Mouse (Mus musculus) embryo, embryonic 10 days (tissue): ENCODE results near the gene Rhod.

Experiments
- DNase-seq: peaks from one replicate; pipeline ENCODE4 v3.0.0-alpha.2; 2015; ENCODE audit warnings: low spot score

The Rhod gene

GRCm38 (mm10) chr19:4450666-4451065 lies 11.4 kb upstream of the Rhod start:
- no peak for DNase-seq

DNA sequence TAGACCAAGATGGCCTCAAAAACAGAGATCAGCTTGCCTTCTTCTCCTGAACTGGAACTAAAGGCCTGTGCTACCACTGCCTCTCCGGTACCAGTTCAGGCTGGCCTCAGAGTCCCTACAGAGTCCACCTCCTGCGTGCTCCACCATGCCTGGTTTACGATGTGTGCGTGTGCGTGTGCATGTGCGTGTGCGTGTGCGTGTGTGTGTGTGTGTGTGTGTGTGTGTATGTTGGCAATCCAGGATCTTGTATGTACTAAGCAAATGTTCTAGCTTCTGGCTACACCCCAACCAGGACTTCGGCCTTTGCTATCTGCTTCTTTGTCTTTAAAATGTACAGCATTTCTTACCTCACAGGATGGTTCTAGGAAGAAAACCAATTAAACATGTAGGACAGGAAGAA lies 10.0 kb upstream of the Rhod start:
- no peak for DNase-seq

DNA sequence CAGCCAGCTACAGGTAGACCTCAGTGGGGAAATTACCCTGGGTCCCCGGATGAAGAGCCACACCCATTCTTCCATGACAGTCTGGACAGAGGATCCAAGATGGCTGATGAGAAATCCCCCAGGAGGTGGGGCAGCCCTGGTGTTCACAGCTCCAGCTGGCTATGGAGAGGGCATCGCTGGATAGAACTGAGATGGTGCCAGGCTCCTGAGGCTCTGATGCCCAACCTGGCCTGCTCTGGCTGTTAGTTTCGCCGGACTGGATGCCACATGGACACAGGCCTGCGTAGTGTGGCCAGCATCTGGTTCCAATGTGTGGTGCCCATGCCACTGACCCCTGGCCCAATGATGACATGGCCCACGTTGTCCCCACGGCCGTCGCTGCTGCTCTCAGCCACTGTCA lies 8.2 kb upstream of the Rhod start:
- no peak for DNase-seq

DNA sequence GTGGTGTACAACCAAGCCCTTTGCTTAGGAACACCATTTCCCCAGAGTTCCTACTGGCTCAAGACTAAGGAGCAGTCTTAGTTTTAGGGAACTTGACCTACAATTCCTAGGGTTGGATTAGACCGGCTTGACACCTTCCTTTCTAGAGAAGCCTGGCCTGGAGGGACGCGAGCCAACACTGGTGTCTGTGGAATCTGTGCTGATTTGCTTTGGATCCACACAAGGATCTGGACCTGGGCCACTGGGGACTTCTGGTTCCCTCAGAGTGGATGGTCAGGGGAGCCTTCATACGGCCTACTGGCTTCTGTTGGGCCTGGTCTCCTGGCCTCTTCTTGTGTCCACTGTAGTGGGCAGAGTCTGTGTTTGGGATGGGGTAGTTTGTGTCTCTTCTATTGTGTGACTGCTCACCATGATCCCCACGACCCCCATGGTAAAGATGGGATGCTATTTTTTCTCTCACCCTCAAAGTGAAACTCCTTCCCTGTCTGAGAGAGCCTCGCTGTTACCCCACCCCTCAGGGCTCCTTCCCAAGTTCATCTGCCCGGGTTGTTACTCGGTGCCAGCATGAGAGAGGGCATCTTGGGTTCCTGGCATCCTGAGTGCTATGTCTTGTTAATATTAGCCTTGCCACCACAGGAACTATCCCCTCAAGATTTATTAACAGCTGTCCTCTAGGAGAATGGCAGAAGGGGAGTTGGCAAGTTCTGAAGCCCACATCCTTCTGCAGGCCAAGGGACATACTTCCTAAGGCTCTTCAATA lies 7.6 kb upstream of the Rhod start:
- DNase-seq: no peak

- DNase-seq: peak; percentile 71
These were observed 3.2 kb upstream of the Rhod start for GRCm38 (mm10) chr19:4442408-4442807.

DNA sequence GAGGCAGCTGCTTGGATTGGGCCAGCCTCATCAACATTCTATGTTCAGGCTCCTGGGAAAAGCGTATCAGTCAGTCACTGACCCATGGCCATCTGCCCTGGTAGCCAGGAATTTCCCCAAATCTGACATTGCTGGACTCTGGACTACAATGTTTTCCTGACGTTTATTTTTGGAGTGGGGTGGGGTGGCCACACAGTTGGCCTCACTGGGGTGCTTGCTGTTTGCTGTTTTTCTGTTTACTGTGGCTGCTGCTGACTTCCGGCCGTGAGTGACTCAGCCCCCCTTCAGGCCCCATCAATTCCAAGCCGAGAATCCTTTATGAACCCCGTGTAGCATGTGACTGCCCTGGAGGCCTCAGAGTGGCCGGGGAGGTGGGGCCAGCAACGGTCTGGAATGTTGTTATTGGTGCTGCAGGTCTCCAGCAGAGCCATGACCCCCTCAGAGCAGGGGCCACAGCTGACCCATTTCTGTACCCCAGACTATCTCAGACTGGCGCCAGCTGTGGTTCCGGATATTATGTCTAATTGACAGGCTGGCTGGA lies 2.5 kb upstream of the Rhod start:
- DNase-seq: peak; percentile 60

GRCm38 (mm10) chr19:4441090-4441591 lies 1.9 kb upstream of the Rhod start:
- peak; percentile 75 for DNase-seq

GRCm38 (mm10) chr19:4440222-4440621 lies 990 bp upstream of the Rhod start:
- peak; percentile 70 for DNase-seq

DNA sequence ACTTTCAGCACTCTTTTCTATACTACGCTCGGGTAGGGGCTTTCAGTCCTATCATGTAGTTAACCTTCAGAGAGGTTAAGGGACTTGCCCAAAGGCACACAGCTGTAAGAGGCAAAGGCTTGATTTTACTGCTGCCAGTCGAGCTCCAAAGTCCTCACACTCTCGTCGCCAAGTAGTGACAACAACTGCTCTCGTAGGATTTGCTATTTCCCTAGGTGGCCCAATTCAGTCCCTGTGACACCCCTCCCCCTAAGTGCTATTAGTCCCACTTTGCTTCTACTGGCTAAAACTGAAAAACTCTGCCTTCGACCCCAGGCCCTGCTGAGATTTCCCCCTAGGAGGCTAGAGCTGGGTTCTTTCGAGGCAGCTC lies 456 bp downstream of the Rhod start:
- DNase-seq: peak; percentile 9

DNA sequence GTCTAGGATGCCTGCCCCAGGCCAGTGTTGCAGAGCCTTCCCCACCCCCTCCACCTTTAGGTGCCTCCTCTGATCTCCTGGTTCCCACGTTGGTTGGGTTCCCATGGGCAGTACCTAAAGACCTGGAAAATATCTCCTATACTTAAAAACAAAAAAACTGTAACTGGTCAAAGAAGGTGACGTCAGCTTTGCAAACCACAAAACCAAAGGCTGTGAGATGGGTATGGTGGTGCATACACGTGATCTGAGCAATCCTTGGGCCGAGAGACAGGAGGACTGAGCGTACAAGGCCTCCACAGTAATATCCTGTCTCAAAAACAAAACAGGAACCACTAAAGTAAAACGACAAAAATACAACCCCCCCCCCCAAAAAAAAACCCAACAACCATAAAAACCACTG lies 1.3 kb downstream of the Rhod start:
- no peak for DNase-seq

- no peak for DNase-seq
These were observed 3.0 kb downstream of the Rhod start for GRCm38 (mm10) chr19:4436254-4436653.

DNA sequence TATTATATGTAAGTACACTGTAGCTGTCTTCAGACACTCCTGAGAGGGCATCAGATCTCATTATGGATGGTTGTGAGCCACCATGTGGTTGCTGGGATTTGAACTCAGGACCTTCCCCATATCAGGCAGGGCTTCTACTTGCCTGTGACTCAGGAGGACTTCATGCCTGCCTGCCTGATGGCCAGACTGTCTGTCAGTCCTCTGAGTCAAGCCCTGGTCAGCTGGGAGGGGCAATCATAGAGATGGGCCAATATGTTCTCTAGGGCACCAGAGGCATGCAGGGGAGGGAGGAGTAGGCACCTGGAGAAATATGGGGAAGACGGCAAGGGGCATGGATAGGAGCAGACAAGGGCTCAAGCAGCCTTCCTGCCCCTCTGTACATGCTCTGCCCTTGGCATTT lies 4.2 kb downstream of the Rhod start:
- no peak for DNase-seq

DNA sequence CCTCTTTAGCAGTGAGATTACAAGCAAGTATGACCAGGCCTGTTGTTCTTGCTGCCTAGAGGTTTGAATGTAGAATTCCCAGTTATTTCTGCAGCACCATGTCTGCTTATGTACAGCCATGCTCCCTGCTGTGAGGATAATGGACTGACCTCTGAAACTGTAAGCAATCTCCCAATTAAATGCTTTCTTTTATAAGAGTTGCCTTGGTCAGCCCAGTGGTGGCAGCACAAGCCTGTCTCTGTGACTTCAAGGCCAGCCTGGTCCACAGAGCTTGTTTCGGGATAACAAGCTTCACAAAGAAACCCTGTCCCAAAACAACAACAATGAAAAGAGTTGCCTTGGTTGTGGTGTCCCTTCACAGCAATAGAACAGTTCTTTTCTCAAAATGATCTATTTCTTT lies 5.5 kb downstream of the Rhod start:
- no peak for DNase-seq

GRCm38 (mm10) chr19:4430091-4430620 lies 9.1 kb downstream of the Rhod start:
- DNase-seq: no peak

DNA sequence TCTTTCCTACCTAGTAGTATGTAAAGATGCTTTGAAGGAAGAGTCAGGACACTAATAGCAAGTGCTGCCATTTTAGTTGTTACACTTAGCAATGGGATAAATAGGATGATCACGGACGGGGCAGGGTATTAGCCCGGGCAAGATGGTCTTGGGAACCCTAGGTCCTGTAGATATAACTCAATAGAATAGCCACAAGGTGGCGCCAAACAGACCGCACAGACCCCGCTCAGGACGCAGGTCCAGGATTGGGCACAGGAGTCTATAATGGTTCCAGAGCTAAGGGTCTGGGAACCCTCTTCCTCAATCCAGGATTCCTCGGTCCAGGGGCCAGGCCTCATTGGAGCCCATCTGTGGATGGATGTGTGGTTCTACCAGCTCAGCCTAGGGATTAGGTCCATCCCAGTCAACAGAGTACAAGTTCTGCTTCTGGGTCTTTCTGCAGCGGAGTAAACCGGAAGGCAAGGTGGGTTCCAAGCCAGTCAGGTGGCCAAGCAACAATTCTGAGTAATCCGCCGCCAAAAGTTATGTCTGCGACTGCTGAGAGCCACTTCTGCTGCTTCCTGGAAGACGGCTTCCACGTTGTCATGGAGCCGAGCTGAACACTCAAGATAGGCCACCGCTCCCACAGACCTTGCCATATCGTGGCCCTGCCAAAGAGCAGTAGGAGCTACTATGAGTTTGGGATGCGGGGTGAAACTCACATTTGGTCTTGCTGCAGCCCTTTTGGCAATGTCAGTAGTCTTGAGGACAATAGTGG lies 13.4 kb downstream of the Rhod start:
- peak; percentile 68 for DNase-seq

- no peak for DNase-seq
These were observed 16.2 kb downstream of the Rhod start for GRCm38 (mm10) chr19:4423021-4423420.

DNA sequence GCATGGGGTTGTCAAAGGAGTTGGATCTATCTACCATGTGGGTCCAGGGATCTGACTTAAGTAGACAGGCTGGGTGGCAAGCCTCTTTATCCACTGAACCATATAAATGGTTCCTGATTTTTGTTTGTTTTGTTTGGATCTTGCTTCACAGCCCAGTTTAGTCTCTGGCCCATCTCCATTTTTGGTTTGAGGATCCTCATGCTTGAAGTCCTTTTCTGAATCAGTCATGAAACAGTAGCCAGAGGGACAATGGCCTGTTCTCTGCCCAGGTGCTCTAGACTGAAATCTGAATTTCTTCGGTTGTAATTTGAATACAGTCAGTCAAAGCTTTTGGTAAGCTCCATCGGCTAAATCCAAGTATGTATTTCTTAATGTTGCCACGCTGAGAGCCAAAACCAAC lies 16.7 kb downstream of the Rhod start:
- no peak for DNase-seq

GRCm38 (mm10) chr19:4420153-4420910 lies 18.9 kb downstream of the Rhod start:
- DNase-seq: no peak

GRCm38 (mm10) chr19:4419711-4420110 lies 19.5 kb downstream of the Rhod start:
- no peak for DNase-seq

DNA sequence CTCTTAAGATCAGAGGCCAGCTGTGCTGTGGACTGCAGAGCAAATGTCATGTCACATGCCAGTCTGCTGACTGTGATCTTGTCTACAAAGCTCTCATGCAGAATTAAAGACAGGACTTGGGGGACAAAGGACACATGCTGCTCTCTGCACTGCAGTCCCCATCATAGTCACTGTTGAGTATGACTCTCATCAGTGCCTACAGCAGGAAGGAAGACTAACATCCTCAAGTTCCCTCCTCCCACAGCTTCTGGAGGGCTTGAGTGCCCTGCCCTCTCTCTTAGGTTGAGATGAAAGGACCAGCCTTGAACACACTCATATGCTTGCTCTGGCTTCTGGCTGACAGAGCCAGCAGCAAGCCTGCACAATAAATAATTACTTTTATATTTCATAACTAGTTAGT lies 21.5 kb downstream of the Rhod start:
- DNase-seq: no peak

DNA sequence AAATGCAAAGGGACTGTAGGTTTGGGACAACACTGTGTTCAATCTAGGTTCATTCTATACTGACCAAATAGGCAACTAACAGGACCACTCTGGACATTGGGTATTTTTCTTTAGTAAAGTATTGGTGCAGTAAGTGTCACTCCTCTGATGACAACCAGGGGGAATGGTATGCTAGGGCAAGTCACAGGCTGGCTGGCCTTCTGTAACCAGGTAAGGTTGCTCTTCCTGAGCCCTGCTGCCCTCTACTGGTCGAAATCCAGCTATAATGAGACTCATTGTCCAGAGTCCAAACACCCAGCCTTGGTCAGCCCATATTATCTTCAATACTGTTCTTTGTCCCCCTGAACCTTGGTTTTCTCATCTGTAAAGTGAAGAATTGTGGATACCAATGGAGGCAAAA lies 22.0 kb downstream of the Rhod start:
- DNase-seq: peak; percentile 88

DNA sequence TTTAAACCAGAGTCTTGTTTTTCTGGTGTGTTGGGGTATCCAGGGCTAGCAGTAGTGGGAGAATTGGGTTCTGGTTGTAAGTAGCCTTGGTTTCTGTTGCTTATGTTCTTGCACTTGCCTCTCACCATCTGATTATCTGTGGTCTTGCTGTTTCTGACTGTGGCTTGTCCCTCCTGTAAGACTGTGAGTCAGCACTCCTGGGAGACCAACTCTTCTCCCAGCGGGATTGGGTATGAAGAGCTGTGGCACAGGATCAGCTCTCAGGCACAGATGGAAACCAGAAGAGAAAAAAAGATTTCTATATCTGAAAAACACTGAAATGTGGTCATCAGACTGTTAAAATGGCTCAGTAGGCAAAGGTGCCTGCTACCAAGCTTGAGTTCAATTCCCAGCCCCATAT lies 24.6 kb downstream of the Rhod start:
- DNase-seq: no peak
